Mouse (Mus musculus) kidney, adult 2 months (tissue): ENCODE results near the gene Gm5901.

Experiments
- CTCF ChIP-seq: fragments of 200-500 bp; conservative IDR thresholded peaks from 2 replicates; pipeline ENCODE4 v1.5.1; 2011; ENCODE audit warnings: low read depth, mild to moderate bottlenecking, control low read depth, low read length, moderate library complexity, mixed read lengths; ENCODE audit not compliant: insufficient read depth, insufficient read length
- POLR2A ChIP-seq: fragments of 200-500 bp; IDR thresholded peaks from one replicate; pipeline ENCODE4 v1.6.1; 2011; ENCODE audit warnings: low read depth, low read length, control low read depth

DNA sequence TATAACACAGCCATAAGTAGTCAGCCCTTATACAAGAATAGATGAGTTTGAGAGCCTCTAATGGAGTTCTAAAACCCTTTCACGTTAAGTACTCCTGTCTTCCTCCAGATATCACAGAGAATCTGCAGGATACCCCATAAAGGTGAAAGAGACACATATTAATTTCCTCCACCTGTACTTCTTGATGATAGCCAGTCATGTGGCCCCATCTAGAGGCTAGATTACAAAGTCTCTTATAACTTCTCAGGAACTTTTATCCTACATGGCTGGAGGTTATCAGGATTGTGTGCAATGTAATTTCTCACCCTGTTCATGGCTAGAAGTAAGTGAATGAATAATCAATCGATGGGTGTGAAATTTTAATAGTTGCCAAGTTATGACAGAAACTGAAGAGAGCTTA, 49.5 kb upstream of the Gm5901 start:
- TF ChIP-seq CTCF: no peak
- TF ChIP-seq POLR2A: no peak
